Mouse (Mus musculus) kidney, embryonic 16.5 days (tissue): ENCODE data around the gene Lrmda. TPM values are rescaled to one million over a fixed set of nuclear protein-coding genes. Genes with fewer than 3 reads are reported as not detected.
A peak's percentile ranks its signal among the peaks of the same experiment; 100 is the strongest.

Experiments
- ATAC-seq: fragments of 200-750 bp; cut with Nextera tagmentation; 2 replicates; pipeline ENCODE4 v1.8.0; 2017; ENCODE audit warnings: moderate TSS enrichment; ENCODE audit not compliant: low FRiP score, low TSS enrichment
- H3K27ac ChIP-seq: fragments of 300-500 bp; sonication (generic); 2 replicates; pipeline ENCODE4 v1.5.1; 2014; ENCODE audit warnings: low read length
- H3K27me3 ChIP-seq: fragments of 300-500 bp; sonication (generic); 2 replicates; pipeline ENCODE4 v1.6.1; 2014; ENCODE audit warnings: low read length, control low read depth, mixed read lengths; ENCODE audit not compliant: insufficient read depth
- H3K36me3 ChIP-seq: fragments of 300-500 bp; sonication (generic); 2 replicates; pipeline ENCODE4 v1.6.1; 2014; ENCODE audit warnings: low read length, control low read depth, mixed read lengths; ENCODE audit not compliant: insufficient read depth
- H3K4me1 ChIP-seq: fragments of 300-500 bp; sonication (generic); 2 replicates; pipeline ENCODE4 v1.6.1; 2014; ENCODE audit warnings: low read length, control low read depth, mixed read lengths; ENCODE audit not compliant: insufficient read depth
- H3K4me2 ChIP-seq: fragments of 300-500 bp; sonication (generic); replicated peaks from 2 replicates; pipeline ENCODE4 v1.6.1; 2014; ENCODE audit warnings: low read depth, low read length
- H3K4me3 ChIP-seq: fragments of 300-500 bp; sonication (generic); 2 replicates; pipeline ENCODE4 v1.5.1; 2014; ENCODE audit warnings: mild to moderate bottlenecking, low read length
- H3K9ac ChIP-seq: fragments of 300-500 bp; sonication (generic); replicated peaks from 2 replicates; pipeline ENCODE4 v1.6.1; 2014; ENCODE audit warnings: low read length
- H3K9me3 ChIP-seq: fragments of 300-500 bp; sonication (generic); 2 replicates; pipeline ENCODE4 v1.6.1; 2016; ENCODE audit warnings: low read length, control low read depth
- WGBS: fragments of 180-500 bp; shearing (Covaris S2); extraction: QIAGEN DNeasy Blood & Tissue Kit; methylation state at CpG from one replicate; pipeline ENCODE4 v1.1.7; 2014; 5-methylcytosine and 5-hydroxymethylcytosine counted together
- polyA plus RNA-seq: library from polyadenylated mRNA; unstranded; fragments of >200 nt; fragmentation: Nextera tagmentation; extraction: Ambion mirVana; gene quantifications from 2 replicates; pipeline ENCODE4 v1.2.1, GENCODE M21; 2015

The Lrmda gene
- polyA plus RNA-seq, 1 experiment from 2014 or later = 0.76 TPM

- Histone ChIP-seq H3K27ac (no peak overlapping the region), H3K27me3 (no peaks in the 10 kb centered on the region), H3K4me3 (no peak overlapping the region), H3K4me2 (no peak overlapping the region), H3K4me1 (peaks cover 27% of the 10 kb centered on the region), H3K9me3 (no peaks in the 10 kb centered on the region), H3K9ac (no peak overlapping the region), H3K36me3 (no peaks in the 10 kb centered on the region)
- WGBS = 46% methylated on average over 3 of the region's 3 CpGs
- no peak for ATAC-seq
These were observed 124.5 kb downstream of the Lrmda start for GRCm38 (mm10) chr14:22144014-22144413.

DNA sequence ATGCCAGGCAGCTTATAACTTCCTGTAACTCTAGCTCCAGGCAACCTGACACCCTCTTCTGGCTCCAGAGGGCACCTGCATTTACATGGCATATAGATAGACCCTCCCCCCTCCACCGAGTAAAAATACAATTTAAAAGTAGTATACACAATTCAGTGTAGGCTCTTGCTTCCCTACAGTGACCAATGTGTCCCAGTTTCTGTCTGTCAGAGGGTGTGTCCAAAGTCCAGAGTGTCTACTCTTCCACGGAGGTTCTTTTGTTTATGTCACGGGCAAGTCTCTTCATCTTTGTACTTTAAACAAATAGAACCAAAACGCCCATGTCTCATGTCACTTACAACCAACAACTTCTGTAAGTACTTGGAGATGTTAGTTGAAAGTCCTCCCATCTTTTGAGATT, 126.4 kb downstream of the Lrmda start:
- WGBS = 55% methylated on average over 4 of the region's 4 CpGs
- no peak overlapping the region for H3K4me3 ChIP-seq

GRCm38 (mm10) chr14:22146508-22147044, 127.1 kb downstream of the Lrmda start:
- H3K4me1 ChIP-seq = peaks cover 27% of the 10 kb centered on the region
- no peak overlapping the region for H3K4me3 ChIP-seq
- no peaks in the 10 kb centered on the region for H3K27me3 ChIP-seq
- no peaks in the 10 kb centered on the region for H3K36me3 ChIP-seq
- H3K9me3 ChIP-seq = no peaks in the 10 kb centered on the region
- WGBS = 72% methylated on average over 12 of the region's 12 CpGs
- ATAC-seq = no peak
- no peak overlapping the region for H3K27ac ChIP-seq
- H3K4me2 ChIP-seq = no peak overlapping the region
- no peak overlapping the region for H3K9ac ChIP-seq

More for the DNA sequence above, 126.4 kb downstream of the Lrmda start:
- Histone ChIP-seq H3K4me1 (peaks cover 27% of the 10 kb centered on the region), H3K27me3 (no peaks in the 10 kb centered on the region), H3K9ac (no peak overlapping the region), H3K27ac (no peak overlapping the region), H3K4me2 (no peak overlapping the region), H3K36me3 (no peaks in the 10 kb centered on the region), H3K9me3 (no peaks in the 10 kb centered on the region)
- 0 out of 2 replicates have a peak, but pooled peaks have one; percentile 31 for ATAC-seq

- 0 out of 2 replicates have a peak, but pooled peaks have one; percentile 35 for ATAC-seq
- WGBS = 7% methylated on average over 4 of the region's 4 CpGs
- Histone ChIP-seq H3K9ac (no peak overlapping the region), H3K4me3 (no peak overlapping the region), H3K27me3 (no peaks in the 10 kb centered on the region), H3K36me3 (no peaks in the 10 kb centered on the region), H3K9me3 (no peaks in the 10 kb centered on the region), H3K27ac (peak overlapping the region; percentile 71), H3K4me1 (peaks cover 30% of the 10 kb centered on the region), H3K4me2 (no peak overlapping the region)
These were observed 128.0 kb downstream of the Lrmda start for GRCm38 (mm10) chr14:22147341-22148024.

DNA sequence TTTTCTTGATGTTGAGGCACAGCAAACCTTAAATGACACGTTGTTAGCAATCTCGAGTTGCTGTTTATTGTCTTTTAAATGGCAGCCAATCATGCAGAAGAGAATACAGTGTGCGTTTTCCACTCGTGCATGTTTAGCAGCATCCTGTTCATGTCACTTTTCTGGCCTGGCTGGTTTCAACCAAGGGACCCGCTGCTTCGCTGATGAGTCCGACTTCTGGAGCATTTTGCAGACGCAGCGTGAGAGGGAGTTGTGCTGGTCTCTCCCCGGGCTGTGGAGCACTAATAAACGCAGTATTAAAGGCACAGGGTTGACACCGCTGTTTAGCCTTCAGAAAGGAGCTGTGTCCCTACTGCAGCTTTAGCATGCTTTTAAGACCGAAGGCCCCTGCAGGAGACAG, 133.2 kb downstream of the Lrmda start:
- ATAC-seq = no peak
- 20% methylated on average over 13 of the region's 13 CpGs for WGBS
- Histone ChIP-seq H3K36me3 (no peaks in the 10 kb centered on the region), H3K4me3 (no peak overlapping the region), H3K4me2 (no peak overlapping the region), H3K4me1 (peaks cover 32% of the 10 kb centered on the region), H3K27me3 (no peaks in the 10 kb centered on the region), H3K27ac (no peak overlapping the region), H3K9ac (no peak overlapping the region), H3K9me3 (no peaks in the 10 kb centered on the region)

DNA sequence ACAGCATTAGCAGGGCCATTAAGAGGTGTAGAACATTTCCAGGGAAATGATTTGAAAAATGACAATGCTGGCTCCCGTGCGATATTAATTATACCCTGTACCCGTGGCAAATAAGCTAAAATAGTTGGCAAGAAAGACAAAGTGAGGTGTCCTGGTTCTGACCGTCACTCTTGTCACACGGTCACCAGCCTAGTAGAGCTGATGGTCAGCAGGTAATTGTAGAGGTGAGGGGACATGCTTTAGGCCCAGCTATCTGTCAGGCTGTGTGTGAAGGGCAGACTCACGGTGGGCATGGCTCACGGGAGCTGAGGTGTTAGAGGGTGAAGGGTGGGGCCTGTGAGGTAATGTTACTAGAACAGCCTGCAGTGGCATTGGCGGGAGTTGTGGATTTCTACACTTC, 134.6 kb downstream of the Lrmda start:
- 75% methylated on average over 8 of the region's 8 CpGs for WGBS
- ATAC-seq = 0 out of 2 replicates have a peak, but pooled peaks have one; percentile 6

GRCm38 (mm10) chr14:22155034-22155433, 135.5 kb downstream of the Lrmda start:
- ATAC-seq = peak; percentile 69
- Histone ChIP-seq H3K36me3 (no peaks in the 10 kb centered on the region), H3K4me2 (no peak overlapping the region), H3K27ac (no peak overlapping the region), H3K27me3 (no peaks in the 10 kb centered on the region), H3K4me3 (no peak overlapping the region), H3K9me3 (no peaks in the 10 kb centered on the region), H3K4me1 (peaks cover 24% of the 10 kb centered on the region), H3K9ac (no peak overlapping the region)
- WGBS = 33% methylated on average over 2 of the region's 2 CpGs

More for the DNA sequence above, 134.6 kb downstream of the Lrmda start:
- Histone ChIP-seq H3K36me3 (no peaks in the 10 kb centered on the region), H3K9me3 (no peaks in the 10 kb centered on the region), H3K9ac (no peak overlapping the region), H3K4me1 (peaks cover 24% of the 10 kb centered on the region), H3K4me2 (no peak overlapping the region), H3K27me3 (no peaks in the 10 kb centered on the region), H3K27ac (no peak overlapping the region), H3K4me3 (no peak overlapping the region)

DNA sequence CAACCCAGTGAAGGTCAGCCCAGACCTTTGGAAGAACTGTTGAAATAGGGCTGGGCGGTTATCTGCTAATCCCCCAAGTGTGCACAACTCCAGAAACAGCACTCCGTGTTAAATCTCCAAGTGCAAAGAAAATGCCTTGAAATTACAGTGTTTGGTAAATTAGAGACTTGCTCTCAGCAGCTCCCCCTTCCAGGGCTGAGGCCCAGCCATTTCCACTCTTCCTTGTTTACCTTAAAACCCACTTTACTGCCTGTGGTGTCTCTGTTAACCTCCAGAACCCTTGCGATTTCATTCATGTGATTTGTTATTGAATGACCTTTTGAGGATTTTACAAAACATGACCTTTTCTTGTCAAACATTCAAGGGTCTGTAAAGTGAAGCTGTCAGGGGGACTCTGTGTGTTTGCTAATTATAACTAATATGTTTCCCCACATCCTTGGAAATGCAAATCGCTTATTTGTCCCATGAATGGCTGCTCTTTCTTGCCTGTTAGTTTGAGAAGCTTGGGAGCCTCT, 136.1 kb downstream of the Lrmda start:
- 50% methylated on average over 4 of the region's 4 CpGs for WGBS
- no peak overlapping the region for H3K4me2 ChIP-seq
- no peaks in the 10 kb centered on the region for H3K9me3 ChIP-seq
- H3K36me3 ChIP-seq = no peaks in the 10 kb centered on the region
- no peaks in the 10 kb centered on the region for H3K27me3 ChIP-seq
- H3K27ac ChIP-seq = no peak overlapping the region
- H3K4me3 ChIP-seq = no peak overlapping the region
- no peak overlapping the region for H3K9ac ChIP-seq
- no peak for ATAC-seq
- peaks cover 24% of the 10 kb centered on the region for H3K4me1 ChIP-seq

GRCm38 (mm10) chr14:22156991-22157390, 137.5 kb downstream of the Lrmda start:
- no peak overlapping the region for H3K4me2 ChIP-seq
- H3K27ac ChIP-seq = no peak overlapping the region
- H3K9me3 ChIP-seq = no peaks in the 10 kb centered on the region
- no peak overlapping the region for H3K4me3 ChIP-seq
- no peak overlapping the region for H3K9ac ChIP-seq
- H3K27me3 ChIP-seq = no peaks in the 10 kb centered on the region
- 49% methylated on average over 6 of the region's 6 CpGs for WGBS
- no peak for ATAC-seq
- H3K36me3 ChIP-seq = no peaks in the 10 kb centered on the region
- H3K4me1 ChIP-seq = peaks cover 31% of the 10 kb centered on the region

DNA sequence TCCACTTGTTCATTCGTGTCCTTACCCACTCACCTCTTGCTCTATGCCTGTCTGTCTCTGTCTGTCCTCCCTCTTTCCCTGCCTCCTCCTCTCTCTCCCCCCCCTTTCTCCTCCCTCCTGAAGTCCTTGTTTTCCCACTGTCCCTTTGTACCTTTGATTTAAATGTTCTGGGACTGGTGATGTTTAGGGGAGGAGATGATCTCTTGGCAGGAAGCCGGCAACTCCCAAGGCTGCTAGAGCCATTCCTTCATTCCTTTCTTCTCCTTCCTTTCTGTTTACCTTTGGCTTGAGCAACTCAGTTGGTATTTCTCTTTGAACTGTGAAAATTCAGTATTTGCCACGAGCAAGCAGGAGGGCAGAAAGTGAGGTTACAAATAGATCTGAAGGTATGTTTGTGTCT, 141.9 kb downstream of the Lrmda start:
- ATAC-seq = peak; percentile 54; the same call in 1 of the 2 replicates
- H3K27ac ChIP-seq = 0 out of 2 replicates have a peak overlapping the region, but pooled peaks have one; percentile 24
- 15% methylated on average over 3 of the region's 3 CpGs for WGBS
- no peak overlapping the region for H3K4me3 ChIP-seq
- no peaks in the 10 kb centered on the region for H3K9me3 ChIP-seq
- H3K4me1 ChIP-seq = peaks cover 6% of the 10 kb centered on the region
- H3K9ac ChIP-seq = peak overlapping the region; percentile 8; the same call in 1 of the 2 replicates
- H3K36me3 ChIP-seq = no peaks in the 10 kb centered on the region
- H3K4me2 ChIP-seq = no peak overlapping the region
- H3K27me3 ChIP-seq = peaks cover 11% of the 10 kb centered on the region
